Comparison of ENCODE assay signal across 8 mouse cellular contexts in the genomic region with DNA sequence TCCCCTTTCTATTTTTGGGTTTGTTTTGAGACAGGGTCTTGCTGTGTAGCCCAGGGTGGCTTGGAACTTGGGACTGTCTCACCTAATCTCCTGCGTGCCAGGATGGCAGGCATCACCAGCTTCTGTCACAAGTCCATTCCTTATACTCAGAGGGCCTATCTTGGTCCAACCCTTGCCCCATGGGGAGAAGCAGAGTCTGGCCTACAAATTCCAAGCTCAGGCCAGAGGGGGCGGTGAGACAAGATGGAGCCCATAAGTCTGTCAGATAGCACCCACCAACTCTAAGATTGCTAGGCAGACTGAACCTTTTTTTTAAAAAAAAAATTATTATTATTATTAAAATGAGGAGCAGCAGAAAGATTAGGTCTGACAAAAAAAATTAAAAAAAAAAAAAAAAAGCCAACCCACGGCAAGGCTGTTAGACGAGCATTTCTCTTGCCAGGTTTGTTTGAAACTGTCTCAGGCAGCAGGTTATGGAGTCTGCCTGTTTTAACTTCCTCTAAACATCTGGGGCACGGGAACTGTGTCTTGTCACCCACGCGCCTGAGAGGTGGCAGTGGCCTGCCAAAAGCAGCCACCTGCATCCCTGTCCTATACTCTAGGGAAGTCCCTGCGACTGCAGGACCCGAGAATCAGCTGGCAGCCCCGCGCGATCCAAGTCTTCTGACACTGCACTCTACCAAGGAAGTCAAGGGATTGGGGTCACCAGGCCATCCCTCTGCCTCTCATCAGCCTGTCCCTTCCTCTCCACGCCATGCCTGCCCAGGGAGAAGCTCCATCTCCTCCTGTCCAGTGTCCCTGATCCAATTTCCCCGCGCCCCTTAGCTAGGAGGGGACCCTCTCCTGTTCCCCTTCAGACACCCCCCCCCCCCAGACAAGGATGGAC. TPM values are rescaled to one million over a fixed set of nuclear protein-coding genes. Genes with fewer than 3 reads are reported as not detected.
A peak's percentile ranks its signal among the peaks of the same experiment; 100 is the strongest.
DNase-seq lines count a peak whose midpoint lies in the region; ATAC-seq and TF ChIP-seq lines count a peak whose summit lies in the region.

No protein-coding gene starts in this region.

- H3K27ac ChIP-seq in testis, adult 2 months (ENCODE audit: control insufficient read depth, insufficient read depth, low read depth, low read length) = no peak overlapping the region
- H3K27ac ChIP-seq in kidney, embryonic 15.5 days = no peak overlapping the region
- peak overlapping the region; percentile 85 for H3K27ac ChIP-seq in liver, postnatal 0 days (ENCODE audit: low read depth)
- peak overlapping the region; percentile 89 for H3K27ac ChIP-seq in neural tube, embryonic 15.5 days (replicated peaks)

- no peak for TF ChIP-seq EP300 in liver, postnatal 0 days (IDR thresholded peaks at IDR 0.05; ENCODE audit: low read depth)

- H3K4me3 ChIP-seq in testis, adult 2 months (ENCODE audit: control insufficient read depth, low read depth, low read length) = peak overlapping the region; percentile 83
- peak overlapping the region; percentile 52 for H3K4me3 ChIP-seq in kidney, embryonic 15.5 days (replicated peaks)
- H3K4me3 ChIP-seq in liver, postnatal 0 days (ENCODE audit: low read depth, low read length) = peak overlapping the region; percentile 54
- H3K4me3 ChIP-seq in neural tube, embryonic 15.5 days (replicated peaks) = peak overlapping the region; percentile 62

- peak; percentile 33 for ATAC-seq in granulocyte monocyte progenitor cell, adult 5-6 weeks (replicated peaks; ENCODE audit: poor library complexity, severe bottlenecking)
- ATAC-seq in kidney, embryonic 15.5 days (replicated peaks; ENCODE audit: low FRiP score) = peak; percentile 57
- peak; percentile 53 for ATAC-seq in liver, postnatal 0 days
- peak; percentile 51 for ATAC-seq in neural tube, embryonic 15.5 days (ENCODE audit: low FRiP score)

- no peaks in the 10 kb centered on the region for H3K27me3 ChIP-seq in testis, adult 2 months (ENCODE audit: control insufficient read depth, insufficient read depth, low read length)
- H3K27me3 ChIP-seq in kidney, embryonic 15.5 days = no peaks in the 10 kb centered on the region
- no peaks in the 10 kb centered on the region for H3K27me3 ChIP-seq in liver, postnatal 0 days (ENCODE audit: insufficient read depth, low read length)
- no peaks in the 10 kb centered on the region for H3K27me3 ChIP-seq in neural tube, embryonic 15.5 days (replicated peaks)

- 0 out of 2 replicates have a peak, but pooled peaks cover 4% of the 10 kb centered on the region for H3K9me3 ChIP-seq in kidney, embryonic 15.5 days (replicated peaks)
- no peaks in the 10 kb centered on the region for H3K9me3 ChIP-seq in liver, postnatal 0 days (ENCODE audit: low read length)
- no peaks in the 10 kb centered on the region for H3K9me3 ChIP-seq in neural tube, embryonic 15.5 days (replicated peaks)

- WGBS in kidney, embryonic 15.5 days = 11% methylated on average over 15 of the region's 15 CpGs
- WGBS in liver, postnatal 0 days (ENCODE audit: insufficient replicate concordance) = 12% methylated on average over 15 of the region's 15 CpGs
- 10% methylated on average over 13 of the region's 15 CpGs for WGBS in neural tube, embryonic 15.5 days

- TF ChIP-seq CTCF in testis, adult 2 months (IDR thresholded peaks at IDR 0.05; ENCODE audit: control insufficient read depth, insufficient read depth, insufficient replicate concordance, low read depth, low read length) = no peak
- no peak for TF ChIP-seq CTCF in liver, postnatal 0 days (IDR thresholded peaks at IDR 0.05; ENCODE audit: low read depth)

- no peak for TF ChIP-seq POLR2A in testis, adult 2 months (IDR thresholded peaks at IDR 0.05; ENCODE audit: control insufficient read depth, low read depth, low read length)

- DNase-seq in testis, postnatal 14 days (ENCODE audit: low spot score) = no peak
- DNase-seq in cerebellum, adult 9-10 months = peak; percentile 55
- DNase-seq in liver, postnatal 0 days = peak; percentile 56
- peak; percentile 74 for DNase-seq in thymus, postnatal 4 days

- peaks cover 17% of the 10 kb centered on the region for H3K4me1 ChIP-seq in testis, adult 2 months (ENCODE audit: control insufficient read depth, insufficient read depth, low read length)
- peaks cover 22% of the 10 kb centered on the region for H3K4me1 ChIP-seq in kidney, embryonic 15.5 days
- peaks cover 29% of the 10 kb centered on the region for H3K4me1 ChIP-seq in liver, postnatal 0 days (ENCODE audit: insufficient read depth)
- H3K4me1 ChIP-seq in neural tube, embryonic 15.5 days = peaks cover 36% of the 10 kb centered on the region

- peak overlapping the region; percentile 57 for H3K9ac ChIP-seq in kidney, embryonic 15.5 days
- H3K9ac ChIP-seq in liver, postnatal 0 days (replicated peaks) = peak overlapping the region; percentile 64
- peak overlapping the region; percentile 77 for H3K9ac ChIP-seq in neural tube, embryonic 15.5 days (replicated peaks)

- H3K36me3 ChIP-seq in testis, adult 2 months (ENCODE audit: control insufficient read depth, insufficient read depth, low read length) = no peaks in the 10 kb centered on the region
- peaks cover 3% of the 10 kb centered on the region; the same call in 1 of the 2 replicates for H3K36me3 ChIP-seq in kidney, embryonic 15.5 days
- H3K36me3 ChIP-seq in liver, postnatal 0 days (replicated peaks; ENCODE audit: insufficient read depth, low read length) = peaks cover 7% of the 10 kb centered on the region
- H3K36me3 ChIP-seq in neural tube, embryonic 15.5 days = peaks cover 17% of the 10 kb centered on the region

- peak overlapping the region; percentile 84 for H3K4me2 ChIP-seq in kidney, embryonic 15.5 days
- peak overlapping the region; percentile 71 for H3K4me2 ChIP-seq in liver, postnatal 0 days (ENCODE audit: low read depth, low read length)
- H3K4me2 ChIP-seq in neural tube, embryonic 15.5 days = peak overlapping the region; percentile 91

RNA-seq across cellular contexts. Expression of gene Orai2, which starts 0.6 kb away (rescaled TPM):
- polyA plus RNA-seq in testis, adult 2 months (2012; rRNA removed) = 6.5 and 9.2 TPM in 2 replicates
- total RNA-seq in granulocyte monocyte progenitor cell, adult 5-6 weeks (2014; fragmentation: Nextera tagmentation) = 24.7 and 38.2 TPM in 2 replicates
- 26.6 and 29.0 TPM in 2 replicates for total RNA-seq in granulocyte monocyte progenitor cell, adult 5-6 weeks (2017)
- 6.0 and 6.3 TPM in 2 replicates for polyA plus RNA-seq in kidney, embryonic 15.5 days (2015; fragmentation: Nextera tagmentation; extraction: Ambion mirVana)
- 4.4 and 4.5 TPM in 2 replicates for polyA plus RNA-seq in liver, postnatal 0 days (2015; fragmentation: Nextera tagmentation; extraction: Ambion mirVana)
- 40.0 and 45.6 TPM in 2 replicates for polyA plus RNA-seq in neural tube, embryonic 15.5 days (2015; fragmentation: Nextera tagmentation; extraction: Ambion mirVana)

RNA-seq across cellular contexts. Expression of gene Prkrip1, which starts 28.9 kb away (rescaled TPM):
- 26.0 and 27.9 TPM in 2 replicates for polyA plus RNA-seq in testis, adult 2 months (2012; rRNA removed)
- total RNA-seq in granulocyte monocyte progenitor cell, adult 5-6 weeks (2014; fragmentation: Nextera tagmentation) = 32.2 and 42.1 TPM in 2 replicates
- 45.2 and 89.4 TPM in 2 replicates for total RNA-seq in granulocyte monocyte progenitor cell, adult 5-6 weeks (2017)
- polyA plus RNA-seq in kidney, embryonic 15.5 days (2015; fragmentation: Nextera tagmentation; extraction: Ambion mirVana) = 50.8 and 51.3 TPM in 2 replicates
- 19.6 and 19.9 TPM in 2 replicates for polyA plus RNA-seq in liver, postnatal 0 days (2015; fragmentation: Nextera tagmentation; extraction: Ambion mirVana)
- polyA plus RNA-seq in neural tube, embryonic 15.5 days (2015; fragmentation: Nextera tagmentation; extraction: Ambion mirVana) = 62.1 and 63.9 TPM in 2 replicates

RNA-seq across cellular contexts. Expression of gene Alkbh4, which starts 33.9 kb away (rescaled TPM):
- 22.0 and 23.0 TPM in 2 replicates for polyA plus RNA-seq in testis, adult 2 months (2012; rRNA removed)
- total RNA-seq in granulocyte monocyte progenitor cell, adult 5-6 weeks (2014; fragmentation: Nextera tagmentation) = 13.7 and 18.2 TPM in 2 replicates
- total RNA-seq in granulocyte monocyte progenitor cell, adult 5-6 weeks (2017) = 5.3 and 11.9 TPM in 2 replicates
- polyA plus RNA-seq in kidney, embryonic 15.5 days (2015; fragmentation: Nextera tagmentation; extraction: Ambion mirVana) = 15.7 and 16.9 TPM in 2 replicates
- polyA plus RNA-seq in liver, postnatal 0 days (2015; fragmentation: Nextera tagmentation; extraction: Ambion mirVana) = 8.8 and 9.2 TPM in 2 replicates
- 23.2 and 24.2 TPM in 2 replicates for polyA plus RNA-seq in neural tube, embryonic 15.5 days (2015; fragmentation: Nextera tagmentation; extraction: Ambion mirVana)

RNA-seq across cellular contexts. Expression of gene Lrwd1, which starts 34.0 kb away (rescaled TPM):
- polyA plus RNA-seq in testis, adult 2 months (2012; rRNA removed) = 271 and 311 TPM in 2 replicates
- 31.5 and 33.0 TPM in 2 replicates for total RNA-seq in granulocyte monocyte progenitor cell, adult 5-6 weeks (2014; fragmentation: Nextera tagmentation)
- total RNA-seq in granulocyte monocyte progenitor cell, adult 5-6 weeks (2017) = 46.3 and 70.4 TPM in 2 replicates
- 33.6 and 40.2 TPM in 2 replicates for polyA plus RNA-seq in kidney, embryonic 15.5 days (2015; fragmentation: Nextera tagmentation; extraction: Ambion mirVana)
- 13.7 and 16.5 TPM in 2 replicates for polyA plus RNA-seq in liver, postnatal 0 days (2015; fragmentation: Nextera tagmentation; extraction: Ambion mirVana)
- polyA plus RNA-seq in neural tube, embryonic 15.5 days (2015; fragmentation: Nextera tagmentation; extraction: Ambion mirVana) = 22.7 and 29.4 TPM in 2 replicates

RNA-seq across cellular contexts. Expression of gene Polr2j, which starts 53.4 kb away (rescaled TPM):
- polyA plus RNA-seq in testis, adult 2 months (2012; rRNA removed) = 31.4 and 35.3 TPM in 2 replicates
- total RNA-seq in granulocyte monocyte progenitor cell, adult 5-6 weeks (2014; fragmentation: Nextera tagmentation) = 156 and 159 TPM in 2 replicates
- total RNA-seq in granulocyte monocyte progenitor cell, adult 5-6 weeks (2017) = 125 and 128 TPM in 2 replicates
- 249 and 260 TPM in 2 replicates for polyA plus RNA-seq in kidney, embryonic 15.5 days (2015; fragmentation: Nextera tagmentation; extraction: Ambion mirVana)
- polyA plus RNA-seq in liver, postnatal 0 days (2015; fragmentation: Nextera tagmentation; extraction: Ambion mirVana) = 99.8 and 112 TPM in 2 replicates
- 216 and 226 TPM in 2 replicates for polyA plus RNA-seq in neural tube, embryonic 15.5 days (2015; fragmentation: Nextera tagmentation; extraction: Ambion mirVana)

Comparison
In these comparisons a context has a peak if more than half of its experiments do, and no peak if none do; other contexts are left out.
1. H3K27ac ChIP-seq: peak in liver, postnatal 0 days (single experiment) and neural tube, embryonic 15.5 days (single experiment); none in testis, adult 2 months (single experiment) and kidney, embryonic 15.5 days (single experiment).
2. Peak in every context shown above with its lines, with median percentiles within 50 percentile points of each other: H3K4me3 ChIP-seq, ATAC-seq, H3K4me2 ChIP-seq and H3K9ac ChIP-seq.